Mouse (Mus musculus): ENCODE results near the gene Zscan2. TPM values are rescaled to one million over a fixed set of nuclear protein-coding genes. Genes with fewer than 3 reads are reported as not detected.

Zscan2 gene
- polyA plus RNA-seq, 1 experiment: 7.5 TPM

GRCm38 (mm10) chr7:80843910-80844640, 16.6 kb upstream of the Zscan2 start:
- DNase-seq (ENCODE audit: low spot score): no peak

- no peak for DNase-seq (ENCODE audit: low spot score)
These were observed 16.0 kb upstream of the Zscan2 start for GRCm38 (mm10) chr7:80844691-80845090.

- no peak for DNase-seq (ENCODE audit: low spot score)
These were observed 15.0 kb upstream of the Zscan2 start for GRCm38 (mm10) chr7:80845621-80846279.

- DNase-seq (ENCODE audit: low spot score): no peak
These were observed 14.4 kb upstream of the Zscan2 start for GRCm38 (mm10) chr7:80846280-80846678.

- DNase-seq (ENCODE audit: low spot score): no peak
These were observed 14.0 kb upstream of the Zscan2 start for GRCm38 (mm10) chr7:80846709-80847108.

- DNase-seq (ENCODE audit: low spot score): no peak
These were observed 11.5 kb upstream of the Zscan2 start for GRCm38 (mm10) chr7:80849267-80849666.

GRCm38 (mm10) chr7:80849710-80850109, 11.0 kb upstream of the Zscan2 start:
- DNase-seq (ENCODE audit: low spot score): no peak

GRCm38 (mm10) chr7:80850520-80850919, 10.2 kb upstream of the Zscan2 start:
- DNase-seq (ENCODE audit: low spot score): no peak

GRCm38 (mm10) chr7:80853218-80853617, 7.5 kb upstream of the Zscan2 start:
- no peak for DNase-seq (ENCODE audit: low spot score)

GRCm38 (mm10) chr7:80855316-80855715, 5.4 kb upstream of the Zscan2 start:
- no peak for DNase-seq (ENCODE audit: low spot score)

GRCm38 (mm10) chr7:80857181-80857580, 3.5 kb upstream of the Zscan2 start:
- DNase-seq (ENCODE audit: low spot score): peak; percentile 62

GRCm38 (mm10) chr7:80860227-80860626, 493 bp upstream of the Zscan2 start:
- no peak for DNase-seq (ENCODE audit: low spot score)

GRCm38 (mm10) chr7:80862475-80862874, 1.8 kb downstream of the Zscan2 start:
- no peak for DNase-seq (ENCODE audit: low spot score)

- DNase-seq (ENCODE audit: low spot score): no peak
These were observed 2.8 kb downstream of the Zscan2 start for GRCm38 (mm10) chr7:80863520-80863919.

- DNase-seq (ENCODE audit: low spot score): no peak
These were observed 3.4 kb downstream of the Zscan2 start for GRCm38 (mm10) chr7:80864151-80864550.

GRCm38 (mm10) chr7:80864831-80865230, 4.1 kb downstream of the Zscan2 start:
- DNase-seq (ENCODE audit: low spot score): no peak

GRCm38 (mm10) chr7:80865521-80865920, 4.8 kb downstream of the Zscan2 start:
- no peak for DNase-seq (ENCODE audit: low spot score)

GRCm38 (mm10) chr7:80866514-80867147, 5.9 kb downstream of the Zscan2 start:
- DNase-seq (ENCODE audit: low spot score): no peak

GRCm38 (mm10) chr7:80868686-80869085, 8.0 kb downstream of the Zscan2 start:
- no peak for DNase-seq (ENCODE audit: low spot score)

GRCm38 (mm10) chr7:80873038-80873437, 12.3 kb downstream of the Zscan2 start:
- DNase-seq (ENCODE audit: low spot score): no peak

GRCm38 (mm10) chr7:80873631-80874030, 12.9 kb downstream of the Zscan2 start:
- no peak for DNase-seq (ENCODE audit: low spot score)

GRCm38 (mm10) chr7:80875727-80876126, 15.0 kb downstream of the Zscan2 start:
- no peak for DNase-seq (ENCODE audit: low spot score)

Data from urinary bladder, adult 2 months (tissue).